21 mouse cellular contexts compared by ENCODE assay signal in the genomic region with DNA sequence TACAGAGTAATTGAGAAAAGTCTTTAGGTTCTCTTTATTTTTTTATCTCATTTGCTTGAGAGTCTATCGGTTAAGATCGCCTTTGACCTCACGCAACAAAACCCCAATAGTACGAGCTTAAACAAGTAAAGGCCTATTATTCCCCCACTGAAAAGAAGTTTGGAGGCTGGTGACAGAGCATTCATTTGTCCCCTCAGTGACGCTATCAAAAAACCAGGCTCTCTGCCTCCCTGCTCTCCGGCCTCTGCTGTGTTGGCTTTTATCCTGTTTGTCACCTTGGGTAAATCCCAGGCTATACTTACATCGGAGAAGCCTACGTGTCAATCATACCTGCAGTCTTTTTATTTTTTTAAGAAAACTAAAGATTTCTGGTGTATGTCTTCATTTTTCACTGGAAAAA.
DNase-seq lines count a peak whose midpoint lies in the region; ATAC-seq lines count a peak whose summit lies in the region.
"Had no signal": no experiment of that assay in that cellular context is flagged by ENCODE, and none has a peak within 500 bp of the region (broad histone marks: within the 10 kb centered on the region; RNA-seq: fewer than 3 reads in every experiment).

No protein-coding gene starts in this region.

- ATAC-seq in hindbrain, embryonic 14.5 days (ENCODE audit: low FRiP score) = no peak
- peak; percentile 63 for ATAC-seq in midbrain, embryonic 11.5 days (ENCODE audit: low FRiP score)
- ATAC-seq in midbrain, embryonic 13.5 days = no peak
- ATAC-seq: forebrain, embryonic 14.5 days; forebrain, embryonic 16.5 days had no signal

- peaks cover 15% of the 10 kb centered on the region for H3K4me1 ChIP-seq in hindbrain, embryonic 10.5 days (replicated peaks)
- no peaks in the 10 kb centered on the region; the same call in 1 of the 2 replicates for H3K4me1 ChIP-seq in hindbrain, embryonic 14.5 days (replicated peaks; ENCODE audit: control insufficient read depth, insufficient read depth, low read length)
- H3K4me1 ChIP-seq in midbrain, embryonic 11.5 days (ENCODE audit: control insufficient read depth, insufficient read depth, low read length) = peaks cover 11% of the 10 kb centered on the region; the same call in 1 of the 2 replicates
- H3K4me1 ChIP-seq in midbrain, embryonic 13.5 days (replicated peaks) = no peaks in the 10 kb centered on the region
- H3K4me1 ChIP-seq: embryonic facial prominence, embryonic 13.5 days; embryonic facial prominence, embryonic 15.5 days had no signal

- 46% methylated on average over 8 of the region's 8 CpGs for WGBS in hindbrain, embryonic 10.5 days
- WGBS in hindbrain, embryonic 14.5 days = 34% methylated on average over 8 of the region's 8 CpGs
- WGBS in midbrain, embryonic 11.5 days = 36% methylated on average over 8 of the region's 8 CpGs
- 22% methylated on average over 8 of the region's 8 CpGs for WGBS in midbrain, embryonic 13.5 days

- H3K4me2 ChIP-seq in hindbrain, embryonic 14.5 days (replicated peaks) = no peak overlapping the region
- H3K4me2 ChIP-seq in midbrain, embryonic 11.5 days = no peak overlapping the region
- no peak overlapping the region for H3K4me2 ChIP-seq in midbrain, embryonic 13.5 days (replicated peaks)
- H3K4me2 ChIP-seq: embryonic facial prominence, embryonic 13.5 days; embryonic facial prominence, embryonic 15.5 days; forebrain, embryonic 12.5 days had no signal

- H3K36me3 ChIP-seq in hindbrain, embryonic 10.5 days = no peaks in the 10 kb centered on the region
- H3K36me3 ChIP-seq in hindbrain, embryonic 14.5 days (replicated peaks; ENCODE audit: control insufficient read depth, insufficient read depth) = no peaks in the 10 kb centered on the region
- no peaks in the 10 kb centered on the region for H3K36me3 ChIP-seq in midbrain, embryonic 11.5 days (ENCODE audit: control insufficient read depth, insufficient read depth, low read length)
- no peaks in the 10 kb centered on the region for H3K36me3 ChIP-seq in midbrain, embryonic 13.5 days
- H3K36me3 ChIP-seq: embryonic facial prominence, embryonic 13.5 days; embryonic facial prominence, embryonic 15.5 days; forebrain, embryonic 12.5 days had no signal

- H3K27ac ChIP-seq in hindbrain, embryonic 10.5 days = peak overlapping the region; percentile 75; the same call in 1 of the 2 replicates
- H3K27ac ChIP-seq in hindbrain, embryonic 14.5 days = no peak overlapping the region
- H3K27ac ChIP-seq in midbrain, embryonic 11.5 days (ENCODE audit: low read depth, low read length) = no peak overlapping the region
- H3K27ac ChIP-seq in midbrain, embryonic 13.5 days = no peak overlapping the region
- H3K27ac ChIP-seq: embryonic facial prominence, embryonic 13.5 days; embryonic facial prominence, embryonic 15.5 days; forebrain, embryonic 12.5 days had no signal

- H3K4me3 ChIP-seq in hindbrain, embryonic 10.5 days = no peak overlapping the region
- no peak overlapping the region for H3K4me3 ChIP-seq in hindbrain, embryonic 14.5 days (replicated peaks; ENCODE audit: low read length)
- no peak overlapping the region for H3K4me3 ChIP-seq in midbrain, embryonic 11.5 days (ENCODE audit: low read depth, low read length)
- H3K4me3 ChIP-seq in midbrain, embryonic 13.5 days (replicated peaks) = no peak overlapping the region
- H3K4me3 ChIP-seq: embryonic facial prominence, embryonic 13.5 days; embryonic facial prominence, embryonic 15.5 days; erythroblast, embryonic 14.5 days; forebrain, embryonic 12.5 days had no signal

- no peaks in the 10 kb centered on the region for H3K9me3 ChIP-seq in hindbrain, embryonic 10.5 days
- H3K9me3 ChIP-seq in hindbrain, embryonic 14.5 days (ENCODE audit: control insufficient read depth, low read length) = no peaks in the 10 kb centered on the region
- H3K9me3 ChIP-seq in midbrain, embryonic 11.5 days (ENCODE audit: control insufficient read depth, low read length) = no peaks in the 10 kb centered on the region
- H3K9me3 ChIP-seq in midbrain, embryonic 13.5 days = no peaks in the 10 kb centered on the region
- H3K9me3 ChIP-seq: embryonic facial prominence, embryonic 13.5 days; embryonic facial prominence, embryonic 15.5 days; forebrain, embryonic 12.5 days had no signal

- peaks cover 23% of the 10 kb centered on the region; the same call in 1 of the 2 replicates for H3K27me3 ChIP-seq in hindbrain, embryonic 10.5 days (ENCODE audit: insufficient read depth, poor library complexity, severe bottlenecking)
- no peaks in the 10 kb centered on the region for H3K27me3 ChIP-seq in hindbrain, embryonic 14.5 days (ENCODE audit: control insufficient read depth, insufficient read depth, low read length)
- H3K27me3 ChIP-seq in midbrain, embryonic 11.5 days (ENCODE audit: control insufficient read depth, insufficient read depth, low read length) = no peaks in the 10 kb centered on the region
- H3K27me3 ChIP-seq in midbrain, embryonic 13.5 days = no peaks in the 10 kb centered on the region
- H3K27me3 ChIP-seq: embryonic facial prominence, embryonic 13.5 days; embryonic facial prominence, embryonic 15.5 days had no signal

- DNase-seq in embryo, embryonic 11 days = peak; percentile 27
- no peak for DNase-seq in embryo, embryonic 9.5 days (ENCODE audit: extremely low spot score)
- no peak for DNase-seq in hindbrain, embryonic 10.5 days (ENCODE audit: low spot score)
- no peak for DNase-seq in hindbrain, embryonic 14.5 days (ENCODE audit: low spot score)
- DNase-seq in midbrain, embryonic 11.5 days (ENCODE audit: low spot score, missing footprints) = no peak
- DNase-seq: adrenal gland, adult 2 months; adrenal gland, postnatal 10 days; adrenal gland, postnatal 25 days; cerebellum, adult 11 months; cerebellum, adult 18-20 months; cerebellum, adult 8-10 months; cerebellum, adult 9-11 months; cerebellum, postnatal 14 days; cerebellum, postnatal 36 days had no signal

- no peak overlapping the region for H3K9ac ChIP-seq in hindbrain, embryonic 14.5 days
- H3K9ac ChIP-seq in midbrain, embryonic 11.5 days (ENCODE audit: low read length) = no peak overlapping the region
- no peak overlapping the region for H3K9ac ChIP-seq in midbrain, embryonic 13.5 days (replicated peaks)
- H3K9ac ChIP-seq: embryonic facial prominence, embryonic 13.5 days; embryonic facial prominence, embryonic 15.5 days; forebrain, embryonic 12.5 days had no signal
